Mouse (Mus musculus): ENCODE measurements around the gene Ano6.

- TF ChIP-seq CTCF (IDR thresholded peaks at IDR 0.05; ENCODE audit: control insufficient read depth, insufficient read depth, low read length), result peak; percentile 53
- no peak for TF ChIP-seq POLR2A (IDR thresholded peaks at IDR 0.05; ENCODE audit: borderline replicate concordance, control insufficient read depth, low read depth, low read length)
These were observed 22.8 kb upstream of the Ano6 start for GRCm38 (mm10) chr15:95767825-95768224.

Measured in bone marrow, adult 2 months (tissue).